Mouse (Mus musculus) forebrain, embryonic 12.5 days (tissue): ENCODE measurements at regions not wholly inside any gene's neighbourhood (a gene's known extent, or its start where the extent isn't known, plus 50 kb on each side); places are given as distances from the start of the nearest gene placed in this dataset.

Source experiments
- ATAC-seq: fragments of 200-750 bp; cut with Nextera tagmentation; 2 replicates; pipeline ENCODE4 v1.8.0; 2017; ENCODE audit warnings: moderate TSS enrichment; ENCODE audit not compliant: low FRiP score
- H3K27ac ChIP-seq: fragments of 300-500 bp; sonication (generic); 2 replicates; pipeline ENCODE4 v1.5.1; 2016; ENCODE audit warnings: mild to moderate bottlenecking
- H3K27me3 ChIP-seq: fragments of 300-500 bp; sonication (generic); 2 replicates; pipeline ENCODE4 v1.6.1; 2016; ENCODE audit warnings: mild to moderate bottlenecking
- H3K36me3 ChIP-seq: fragments of 300-500 bp; sonication (generic); replicated peaks from 2 replicates; pipeline ENCODE4 v1.6.1; 2016; ENCODE audit warnings: mild to moderate bottlenecking
- H3K4me1 ChIP-seq: fragments of 300-500 bp; sonication (generic); 2 replicates; pipeline ENCODE4 v1.6.1; 2016
- H3K4me2 ChIP-seq: fragments of 300-500 bp; sonication (generic); 2 replicates; pipeline ENCODE4 v1.6.1; 2016; ENCODE audit warnings: mild to moderate bottlenecking, moderate library complexity
- H3K4me3 ChIP-seq: fragments of 300-500 bp; sonication (generic); replicated peaks from 2 replicates; pipeline ENCODE4 v1.5.1; 2016; ENCODE audit warnings: mild to moderate bottlenecking
- H3K9ac ChIP-seq: fragments of 300-500 bp; sonication (generic); 2 replicates; pipeline ENCODE4 v1.6.1; 2016; ENCODE audit warnings: mild to moderate bottlenecking
- H3K9me3 ChIP-seq: fragments of 300-500 bp; sonication (generic); 2 replicates; pipeline ENCODE4 v1.6.1; 2016
- WGBS: fragments of 180-500 bp; shearing (Covaris S2); methylation state at CpG from one replicate; pipeline ENCODE4 v1.1.7; 2016; 5-methylcytosine and 5-hydroxymethylcytosine counted together

GRCm38 (mm10) chr8:44343924-44344323, 591.3 kb upstream of the Fat1 start:
- 69% methylated on average over 2 of the region's 2 CpGs for WGBS
- Histone ChIP-seq H3K36me3 (no peaks in the 10 kb centered on the region), H3K27ac (no peak overlapping the region), H3K9me3 (no peaks in the 10 kb centered on the region), H3K27me3 (no peaks in the 10 kb centered on the region), H3K4me2 (no peak overlapping the region), H3K9ac (no peak overlapping the region), H3K4me3 (no peak overlapping the region), H3K4me1 (no peaks in the 10 kb centered on the region)
- ATAC-seq, result no peak

- 74% methylated on average over 1 of the region's 1 CpGs for WGBS
- H3K9me3 ChIP-seq, result no peaks in the 10 kb centered on the region
- no peak overlapping the region for H3K4me3 ChIP-seq
- H3K4me2 ChIP-seq, result no peak overlapping the region
- no peak for ATAC-seq
- no peak overlapping the region for H3K27ac ChIP-seq
- no peaks in the 10 kb centered on the region for H3K4me1 ChIP-seq
- H3K9ac ChIP-seq, result no peak overlapping the region
- no peaks in the 10 kb centered on the region for H3K36me3 ChIP-seq
- H3K27me3 ChIP-seq, result no peaks in the 10 kb centered on the region
Observed at GRCm38 (mm10) chr8:44347412-44347811, 587.8 kb upstream of the Fat1 start.

DNA sequence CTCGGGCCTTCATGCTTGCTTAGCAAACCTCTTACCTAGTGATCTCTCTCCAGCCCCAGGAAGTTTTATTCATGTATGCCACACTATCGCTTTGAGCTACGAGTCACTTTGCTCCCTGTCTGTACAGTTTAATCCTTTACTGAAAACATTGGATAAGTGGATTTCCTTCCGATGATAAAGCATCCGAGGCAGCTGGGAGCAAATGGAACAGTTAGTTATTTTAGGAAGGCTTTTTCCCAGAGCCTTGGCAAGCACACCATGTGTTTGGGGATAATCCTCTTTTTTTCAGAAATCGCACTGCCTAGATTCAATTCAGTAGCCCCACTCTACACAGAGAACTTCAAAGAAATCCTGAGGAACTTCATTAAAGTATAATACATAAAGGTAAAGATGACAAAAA, 561.3 kb upstream of the Fat1 start:
- Histone ChIP-seq H3K4me1 (peaks cover 2% of the 10 kb centered on the region; the same call in 1 of the 2 replicates), H3K27me3 (no peaks in the 10 kb centered on the region), H3K36me3 (no peaks in the 10 kb centered on the region), H3K9ac (no peak overlapping the region), H3K27ac (no peak overlapping the region), H3K4me2 (no peak overlapping the region), H3K4me3 (no peak overlapping the region), H3K9me3 (no peaks in the 10 kb centered on the region)
- WGBS, result 44% methylated on average over 6 of the region's 6 CpGs
- no peak for ATAC-seq

DNA sequence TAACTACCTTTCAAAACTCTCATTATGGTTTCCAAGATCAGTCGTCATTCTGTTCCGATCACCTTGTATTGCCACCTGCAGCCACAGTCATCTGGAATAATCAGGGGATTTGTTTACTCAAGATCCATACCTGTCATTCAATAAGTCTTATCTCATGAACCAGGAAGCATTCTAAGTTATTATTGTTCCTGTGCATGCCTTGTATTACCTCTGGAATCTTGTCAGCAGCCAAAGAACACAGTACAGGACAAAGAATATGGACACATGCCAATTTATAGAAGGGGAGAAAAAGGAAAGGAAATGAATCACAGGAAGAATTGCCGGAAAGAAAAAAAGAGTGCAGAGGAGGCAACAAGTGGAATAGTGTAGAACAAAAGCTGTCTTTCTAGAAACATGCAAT, 557.5 kb upstream of the Fat1 start:
- WGBS, result 61% methylated on average over 3 of the region's 3 CpGs
- no peak for ATAC-seq
- Histone ChIP-seq H3K36me3 (no peaks in the 10 kb centered on the region), H3K27me3 (no peaks in the 10 kb centered on the region), H3K4me2 (no peak overlapping the region), H3K9ac (no peak overlapping the region), H3K4me3 (no peak overlapping the region), H3K9me3 (no peaks in the 10 kb centered on the region), H3K27ac (no peak overlapping the region), H3K4me1 (peaks cover 2% of the 10 kb centered on the region; the same call in 1 of the 2 replicates)

GRCm38 (mm10) chr8:44408462-44408861, 526.8 kb upstream of the Fat1 start:
- Histone ChIP-seq H3K36me3 (no peaks in the 10 kb centered on the region), H3K27ac (no peak overlapping the region), H3K4me2 (no peak overlapping the region), H3K4me1 (no peaks in the 10 kb centered on the region), H3K9me3 (0 out of 2 replicates have a peak, but pooled peaks cover 7% of the 10 kb centered on the region), H3K9ac (no peak overlapping the region), H3K27me3 (no peaks in the 10 kb centered on the region), H3K4me3 (no peak overlapping the region)
- WGBS, result 96% methylated on average over 6 of the region's 6 CpGs
- ATAC-seq, result no peak

- Histone ChIP-seq H3K36me3 (no peaks in the 10 kb centered on the region), H3K9ac (no peak overlapping the region), H3K27ac (no peak overlapping the region), H3K27me3 (no peaks in the 10 kb centered on the region), H3K4me3 (no peak overlapping the region), H3K4me2 (no peak overlapping the region), H3K4me1 (no peaks in the 10 kb centered on the region), H3K9me3 (0 out of 2 replicates have a peak, but pooled peaks cover under 1% of the 10 kb centered on the region)
- WGBS, result 92% methylated on average over 3 of the region's 3 CpGs
- ATAC-seq, result no peak
Observed at GRCm38 (mm10) chr8:44410261-44410660, 525.0 kb upstream of the Fat1 start.

GRCm38 (mm10) chr8:44418003-44418402, 517.2 kb upstream of the Fat1 start:
- no peaks in the 10 kb centered on the region for H3K4me1 ChIP-seq
- WGBS, result 93% methylated on average over 8 of the region's 8 CpGs

GRCm38 (mm10) chr8:44455433-44455832, 479.8 kb upstream of the Fat1 start:
- H3K27ac ChIP-seq, result no peak overlapping the region
- H3K4me3 ChIP-seq, result no peak overlapping the region
- WGBS, result 72% methylated on average over 3 of the region's 3 CpGs
- H3K36me3 ChIP-seq, result no peaks in the 10 kb centered on the region
- no peaks in the 10 kb centered on the region for H3K27me3 ChIP-seq
- no peaks in the 10 kb centered on the region for H3K9me3 ChIP-seq
- no peak overlapping the region for H3K4me2 ChIP-seq
- H3K9ac ChIP-seq, result no peak overlapping the region
- H3K4me1 ChIP-seq, result no peaks in the 10 kb centered on the region
- no peak for ATAC-seq

More at GRCm38 (mm10) chr8:44418003-44418402, 517.2 kb upstream of the Fat1 start:
- no peaks in the 10 kb centered on the region for H3K27me3 ChIP-seq
- H3K9me3 ChIP-seq, result no peaks in the 10 kb centered on the region
- no peaks in the 10 kb centered on the region for H3K36me3 ChIP-seq
- no peak overlapping the region for H3K4me3 ChIP-seq
- H3K9ac ChIP-seq, result no peak overlapping the region
- no peak overlapping the region for H3K4me2 ChIP-seq
- no peak overlapping the region for H3K27ac ChIP-seq
- no peak for ATAC-seq

GRCm38 (mm10) chr8:44456336-44456735, 478.9 kb upstream of the Fat1 start:
- Histone ChIP-seq H3K4me3 (no peak overlapping the region), H3K4me2 (no peak overlapping the region), H3K9me3 (no peaks in the 10 kb centered on the region), H3K36me3 (no peaks in the 10 kb centered on the region), H3K27ac (no peak overlapping the region), H3K4me1 (no peaks in the 10 kb centered on the region), H3K9ac (no peak overlapping the region), H3K27me3 (no peaks in the 10 kb centered on the region)
- 84% methylated on average over 7 of the region's 7 CpGs for WGBS
- no peak for ATAC-seq

- ATAC-seq, result peak; percentile 79; the same call in 1 of the 2 replicates
- no peaks in the 10 kb centered on the region for H3K36me3 ChIP-seq
- 0 out of 2 replicates have a peak, but pooled peaks cover 8% of the 10 kb centered on the region for H3K9me3 ChIP-seq
- WGBS, result 15% methylated on average over 3 of the region's 3 CpGs
- H3K27ac ChIP-seq, result no peak overlapping the region
- H3K9ac ChIP-seq, result no peak overlapping the region
- no peaks in the 10 kb centered on the region for H3K4me1 ChIP-seq
- H3K4me3 ChIP-seq, result no peak overlapping the region
- no peak overlapping the region for H3K4me2 ChIP-seq
- H3K27me3 ChIP-seq, result no peaks in the 10 kb centered on the region
Observed at GRCm38 (mm10) chr8:44466409-44467078, 468.7 kb upstream of the Fat1 start.

DNA sequence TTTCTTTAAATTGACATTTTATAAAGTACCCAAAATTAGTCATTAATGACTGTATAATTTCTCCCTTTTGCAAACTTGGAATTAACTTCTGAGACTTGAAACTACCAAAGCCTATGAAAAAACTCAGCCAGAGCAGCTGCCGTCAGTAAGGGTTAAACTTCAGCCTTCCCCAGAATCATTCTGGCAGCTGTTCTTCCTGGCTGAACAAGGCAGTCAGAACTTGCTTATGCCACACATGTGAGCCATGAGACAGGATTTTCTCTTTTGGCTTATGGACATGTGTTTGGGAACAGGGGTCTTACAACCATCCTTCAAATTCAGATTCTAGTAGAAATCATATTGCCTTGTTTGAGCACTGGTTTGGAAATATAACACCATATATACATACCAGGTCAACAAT, 422.4 kb upstream of the Fat1 start:
- Histone ChIP-seq H3K9ac (no peak overlapping the region), H3K4me2 (no peak overlapping the region), H3K4me1 (no peaks in the 10 kb centered on the region), H3K36me3 (no peaks in the 10 kb centered on the region), H3K27me3 (no peaks in the 10 kb centered on the region), H3K9me3 (no peaks in the 10 kb centered on the region), H3K27ac (no peak overlapping the region), H3K4me3 (no peak overlapping the region)
- no peak for ATAC-seq
- 94% methylated on average over 1 of the region's 1 CpGs for WGBS

DNA sequence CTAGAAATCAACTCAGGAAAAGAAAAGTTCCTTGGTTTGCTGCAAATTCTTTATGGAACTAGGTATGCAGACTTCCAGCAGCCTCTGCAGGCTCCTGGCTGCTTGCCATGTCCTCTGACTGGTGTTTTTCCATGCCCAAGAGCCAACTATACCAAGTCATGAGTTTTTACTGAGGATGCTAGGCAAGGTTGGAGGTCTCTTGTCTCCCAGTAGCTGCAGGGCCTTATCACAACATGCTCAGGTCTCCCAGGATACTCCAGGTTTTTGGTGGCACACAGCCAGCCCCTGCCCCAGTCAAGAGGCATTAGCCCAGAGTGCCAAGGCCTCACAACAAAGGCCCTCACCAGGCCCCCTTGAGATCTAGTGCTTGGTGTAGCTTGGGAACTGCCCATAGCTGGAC, 409.3 kb upstream of the Fat1 start:
- no peak for ATAC-seq
- H3K36me3 ChIP-seq, result no peaks in the 10 kb centered on the region
- no peaks in the 10 kb centered on the region for H3K27me3 ChIP-seq
- no peaks in the 10 kb centered on the region for H3K4me1 ChIP-seq
- H3K4me3 ChIP-seq, result no peak overlapping the region
- H3K9me3 ChIP-seq, result no peaks in the 10 kb centered on the region
- no peak overlapping the region for H3K4me2 ChIP-seq
- H3K9ac ChIP-seq, result no peak overlapping the region
- H3K27ac ChIP-seq, result no peak overlapping the region

DNA sequence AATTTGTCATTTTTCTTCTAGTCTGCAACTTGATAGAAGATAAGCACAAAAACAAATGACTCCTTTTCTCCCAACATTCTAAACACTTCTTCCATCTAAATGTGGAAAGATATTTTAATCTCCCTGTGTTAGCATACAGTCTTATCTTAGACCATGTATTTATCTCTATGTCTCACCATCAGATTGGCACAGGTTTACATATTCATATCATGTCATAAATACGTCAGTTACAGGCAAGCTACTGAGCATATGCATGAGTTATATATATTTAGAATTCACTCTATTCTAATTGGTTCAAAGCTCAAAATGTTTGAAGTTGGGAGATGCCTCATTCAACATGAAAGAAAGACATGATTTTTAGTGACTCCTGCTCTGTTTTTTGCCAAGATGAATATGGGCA, 405.6 kb upstream of the Fat1 start:
- ATAC-seq, result no peak
- no peak overlapping the region for H3K27ac ChIP-seq
- H3K9ac ChIP-seq, result no peak overlapping the region
- H3K4me3 ChIP-seq, result no peak overlapping the region
- no peaks in the 10 kb centered on the region for H3K9me3 ChIP-seq
- no peaks in the 10 kb centered on the region for H3K27me3 ChIP-seq
- no peaks in the 10 kb centered on the region for H3K4me1 ChIP-seq
- H3K4me2 ChIP-seq, result no peak overlapping the region
- WGBS, result 83% methylated on average over 1 of the region's 1 CpGs
- H3K36me3 ChIP-seq, result no peaks in the 10 kb centered on the region
